In genomic region chr5:148662281-148662741, GRCm38 (mm10) we compare ENCODE assay signal across 8 mouse cellular contexts.
DNase-seq lines count a peak whose midpoint lies in the region; TF ChIP-seq lines count a peak whose summit lies in the region.

No protein-coding gene starts in this region.

- no peak for TF ChIP-seq CTCF in E14TG2a.4 (conservative IDR thresholded peaks at IDR 0.05; ENCODE audit: low read length)
- no peak for TF ChIP-seq CTCF in cerebellum, adult 2 months (IDR thresholded peaks at IDR 0.05; ENCODE audit: borderline replicate concordance, insufficient read depth, low read depth, low read length)

- DNase-seq in cerebellum, adult 2 months: peak; percentile 22 to 30
- DNase-seq in gastrocnemius, postnatal 25 days: peak; percentile 65
- DNase-seq in left cerebral cortex, postnatal 25 days (ENCODE audit: low spot score in 2 of 2): peak; percentile 53 to 71
- DNase-seq in adrenal gland, postnatal 14 days: no peak
- DNase-seq in spleen, postnatal 4 days (ENCODE audit: low spot score in 2 of 2): no peak
- no peak for DNase-seq in embryo, embryonic 11 days
- no peak for DNase-seq in ovary, postnatal 10 days (ENCODE audit: low spot score)

- peak overlapping the region; percentile 11; the same call in 1 of the 2 replicates for H3K4me3 ChIP-seq in E14TG2a.4 (replicated peaks; ENCODE audit: low read length)
- peak overlapping the region; percentile 14 for H3K4me3 ChIP-seq in cerebellum, adult 2 months (replicated peaks; ENCODE audit: insufficient read depth, low read depth, low read length)

- TF ChIP-seq POLR2A in cerebellum, adult 2 months (IDR thresholded peaks at IDR 0.05; ENCODE audit: borderline replicate concordance, insufficient read depth, low read length): no peak

- no peaks in the 10 kb centered on the region for H3K36me3 ChIP-seq in E14TG2a.4 (ENCODE audit: insufficient read depth, low read length)

- WGBS in cerebellum, adult 2 months: 6% methylated on average over 15 of the region's 15 CpGs

- intact Hi-C loops in left cerebral cortex, postnatal 25 days (cut with DNase I): no loop called here

- peaks cover 29% of the 10 kb centered on the region for H3K27me3 ChIP-seq in E14TG2a.4 (ENCODE audit: insufficient read depth, low read length)
- no peaks in the 10 kb centered on the region; the same call in 1 of the 2 replicates for H3K27me3 ChIP-seq in cerebellum, adult 2 months (ENCODE audit: control insufficient read depth, insufficient read depth, low read length)

- peaks cover 25% of the 10 kb centered on the region for H3K4me1 ChIP-seq in E14TG2a.4 (replicated peaks; ENCODE audit: low read depth, low read length)
- no peaks in the 10 kb centered on the region for H3K4me1 ChIP-seq in cerebellum, adult 2 months (ENCODE audit: control insufficient read depth, insufficient read depth, low read length)

- no peak overlapping the region for H3K27ac ChIP-seq in cerebellum, adult 2 months (ENCODE audit: insufficient read depth, low read length)

- H3K9me3 ChIP-seq in E14TG2a.4 (ENCODE audit: low read length): peaks cover 24% of the 10 kb centered on the region

Comparison
In these comparisons a context has a peak if more than half of its experiments do, and no peak if none do; other contexts are left out.
1. DNase-seq: peak in cerebellum, adult 2 months (2 of 2), gastrocnemius, postnatal 25 days (single experiment) and left cerebral cortex, postnatal 25 days (2 of 2); none in adrenal gland, postnatal 14 days (single experiment), spleen, postnatal 4 days (0 of 2), embryo, embryonic 11 days (single experiment) and ovary, postnatal 10 days (single experiment).